Mouse (Mus musculus) intestine, embryonic 16.5 days (tissue): ENCODE measurements around the gene Fkbp6. TPM values are rescaled to one million over a fixed set of nuclear protein-coding genes. Genes with fewer than 3 reads are reported as not detected.
A peak's percentile ranks its signal among the peaks of the same experiment; 100 is the strongest.

ENCODE experiments used
- ATAC-seq: fragments of 200-750 bp; cut with Nextera tagmentation; 2 replicates; pipeline ENCODE4 v1.8.0; 2017; ENCODE audit warnings: moderate TSS enrichment, moderate library complexity
- H3K27ac ChIP-seq: fragments of 300-500 bp; sonication (generic); 2 replicates; pipeline ENCODE4 v1.5.1; 2014; ENCODE audit warnings: mild to moderate bottlenecking, low read length
- H3K27me3 ChIP-seq: fragments of 300-500 bp; sonication (generic); replicated peaks from 2 replicates; pipeline ENCODE4 v1.6.1; 2014; ENCODE audit warnings: low read length, control low read depth, mixed read lengths; ENCODE audit not compliant: control insufficient read depth, insufficient read depth
- H3K36me3 ChIP-seq: fragments of 300-500 bp; sonication (generic); 2 replicates; pipeline ENCODE4 v1.6.1; 2014; ENCODE audit warnings: low read length, control low read depth; ENCODE audit not compliant: control insufficient read depth, insufficient read depth
- H3K4me1 ChIP-seq: fragments of 300-500 bp; sonication (generic); 2 replicates; pipeline ENCODE4 v1.6.1; 2014; ENCODE audit warnings: low read length, control low read depth, mixed read lengths; ENCODE audit not compliant: control insufficient read depth, insufficient read depth
- H3K4me2 ChIP-seq: fragments of 300-500 bp; sonication (generic); 2 replicates; pipeline ENCODE4 v1.6.1; 2014; ENCODE audit warnings: low read depth, low read length, control low read depth
- H3K4me3 ChIP-seq: fragments of 300-500 bp; sonication (generic); 2 replicates; pipeline ENCODE4 v1.5.1; 2014; ENCODE audit warnings: mild to moderate bottlenecking, low read length
- H3K9ac ChIP-seq: fragments of 300-500 bp; sonication (generic); 2 replicates; pipeline ENCODE4 v1.6.1; 2014; ENCODE audit warnings: low read depth, low read length
- H3K9me3 ChIP-seq: fragments of 300-500 bp; sonication (generic); 2 replicates; pipeline ENCODE4 v1.6.1; 2016; ENCODE audit warnings: low read length, control low read depth; ENCODE audit not compliant: control insufficient read depth
- WGBS: fragments of 180-500 bp; shearing (Covaris S2); extraction: QIAGEN DNeasy Blood & Tissue Kit; methylation state at CpG from one replicate; pipeline ENCODE4 v1.1.7; 2014; 5-methylcytosine and 5-hydroxymethylcytosine counted together
- polyA plus RNA-seq: library from polyadenylated mRNA; unstranded; fragments of >200 nt; fragmentation: Nextera tagmentation; extraction: Ambion mirVana; gene quantifications from 2 replicates; pipeline ENCODE4 v1.2.1, GENCODE M21; 2015

Fkbp6 gene
- polyA plus RNA-seq, 1 experiment from 2014 or later = 0.48 TPM

DNA sequence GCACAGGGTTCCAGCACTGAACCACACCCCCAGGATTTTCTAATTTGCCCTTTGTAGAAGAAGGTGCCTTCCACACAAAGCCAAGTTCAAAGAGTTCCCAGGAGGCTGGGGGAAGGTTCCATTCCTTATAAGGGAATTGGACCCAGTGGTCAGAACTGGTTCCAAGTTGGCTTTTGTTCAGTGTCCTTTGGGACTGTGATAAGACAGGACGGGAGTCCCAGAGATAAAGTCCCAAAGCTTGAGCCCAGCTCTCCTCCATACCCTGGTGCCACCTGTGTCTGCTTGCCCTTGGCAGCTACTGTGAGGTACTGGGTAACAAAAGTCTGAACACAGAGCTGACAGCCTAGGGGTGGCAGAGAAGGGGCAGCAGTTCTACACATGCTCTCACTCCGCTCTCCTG is 9.9 kb upstream of the Fkbp6 start:
- no peak overlapping the region for H3K27ac ChIP-seq
- ATAC-seq = no peak
- no peaks in the 10 kb centered on the region for H3K27me3 ChIP-seq
- H3K9me3 ChIP-seq = no peaks in the 10 kb centered on the region
- H3K36me3 ChIP-seq = no peaks in the 10 kb centered on the region
- H3K4me3 ChIP-seq = no peak overlapping the region
- no peaks in the 10 kb centered on the region for H3K4me1 ChIP-seq
- no peak overlapping the region for H3K9ac ChIP-seq
- no peak overlapping the region for H3K4me2 ChIP-seq
- WGBS = 78% methylated on average over 2 of the region's 2 CpGs

DNA sequence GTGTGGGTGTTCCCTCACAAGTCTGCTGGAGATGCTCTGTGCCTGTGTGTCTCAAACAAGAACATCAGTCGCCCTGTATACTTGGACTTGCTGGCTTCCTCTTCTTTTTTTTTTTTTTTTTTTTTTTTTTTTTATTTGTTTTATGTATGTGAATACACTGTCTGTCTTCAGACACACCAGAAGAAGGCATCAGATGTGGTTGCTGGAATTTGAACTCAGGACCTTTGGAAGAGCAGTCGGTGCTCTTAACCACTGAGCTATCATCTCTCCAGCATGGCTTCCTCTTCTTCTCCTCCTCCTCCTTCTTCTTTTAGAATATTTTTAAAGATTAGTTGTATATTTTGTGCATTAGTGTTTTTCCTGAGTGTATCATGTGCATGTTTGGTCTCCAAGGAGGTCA is 7.7 kb upstream of the Fkbp6 start:
- no peak overlapping the region for H3K27ac ChIP-seq
- no peak overlapping the region for H3K4me2 ChIP-seq
- H3K36me3 ChIP-seq = no peaks in the 10 kb centered on the region
- H3K9ac ChIP-seq = no peak overlapping the region
- no peaks in the 10 kb centered on the region for H3K27me3 ChIP-seq
- ATAC-seq = no peak
- 87% methylated on average over 2 of the region's 2 CpGs for WGBS
- H3K4me3 ChIP-seq = no peak overlapping the region
- no peaks in the 10 kb centered on the region for H3K9me3 ChIP-seq
- H3K4me1 ChIP-seq = no peaks in the 10 kb centered on the region

DNA sequence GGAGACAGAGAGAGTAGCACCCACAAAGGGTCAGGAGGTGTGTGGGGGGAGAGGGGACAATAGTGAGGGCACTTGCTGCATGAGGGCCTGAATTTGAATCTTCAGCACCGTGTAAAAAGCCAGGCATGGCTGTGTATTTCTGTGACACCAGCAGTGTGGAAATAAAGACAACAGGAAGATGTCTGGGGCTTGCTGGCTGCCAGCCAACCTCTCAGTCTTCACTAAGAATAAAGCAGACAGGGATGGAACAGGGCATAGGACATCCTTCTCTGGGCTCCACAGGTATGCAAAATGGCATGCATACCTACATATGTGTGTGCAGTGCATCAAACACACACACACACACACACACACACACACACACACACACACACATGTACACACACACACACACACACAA is 6.2 kb upstream of the Fkbp6 start:
- H3K4me1 ChIP-seq = no peaks in the 10 kb centered on the region
- H3K27ac ChIP-seq = no peak overlapping the region
- no peak overlapping the region for H3K4me3 ChIP-seq
- no peak overlapping the region for H3K9ac ChIP-seq
- no peaks in the 10 kb centered on the region for H3K36me3 ChIP-seq
- 33% methylated on average over 1 of the region's 1 CpGs for WGBS
- H3K4me2 ChIP-seq = no peak overlapping the region
- H3K9me3 ChIP-seq = no peaks in the 10 kb centered on the region
- H3K27me3 ChIP-seq = no peaks in the 10 kb centered on the region
- no peak for ATAC-seq

DNA sequence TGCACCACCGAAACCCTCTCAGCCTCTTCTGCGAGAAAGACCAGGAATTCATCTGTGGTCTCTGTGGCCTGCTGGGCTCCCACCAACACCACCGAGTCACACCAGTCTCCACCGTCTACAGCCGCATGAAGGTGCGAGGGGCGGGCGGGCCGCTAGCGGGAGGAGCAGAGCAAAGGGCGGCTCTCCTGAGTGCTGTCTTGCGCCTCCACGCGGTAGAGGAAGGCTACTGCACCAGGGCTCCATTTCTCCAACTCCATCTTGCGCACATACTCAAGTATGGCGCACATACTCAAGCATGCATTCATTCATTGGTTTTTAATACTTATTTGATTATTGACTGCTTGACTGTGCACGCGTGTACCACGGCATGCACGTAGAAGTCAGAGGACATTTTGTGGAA is 3.7 kb upstream of the Fkbp6 start:
- no peak overlapping the region for H3K4me3 ChIP-seq
- H3K9me3 ChIP-seq = peaks cover 6% of the 10 kb centered on the region; the same call in 1 of the 2 replicates
- H3K36me3 ChIP-seq = no peaks in the 10 kb centered on the region
- 18% methylated on average over 20 of the region's 20 CpGs for WGBS
- ATAC-seq = no peak
- no peak overlapping the region for H3K27ac ChIP-seq
- H3K9ac ChIP-seq = no peak overlapping the region
- H3K27me3 ChIP-seq = no peaks in the 10 kb centered on the region
- no peak overlapping the region for H3K4me2 ChIP-seq
- no peaks in the 10 kb centered on the region for H3K4me1 ChIP-seq

DNA sequence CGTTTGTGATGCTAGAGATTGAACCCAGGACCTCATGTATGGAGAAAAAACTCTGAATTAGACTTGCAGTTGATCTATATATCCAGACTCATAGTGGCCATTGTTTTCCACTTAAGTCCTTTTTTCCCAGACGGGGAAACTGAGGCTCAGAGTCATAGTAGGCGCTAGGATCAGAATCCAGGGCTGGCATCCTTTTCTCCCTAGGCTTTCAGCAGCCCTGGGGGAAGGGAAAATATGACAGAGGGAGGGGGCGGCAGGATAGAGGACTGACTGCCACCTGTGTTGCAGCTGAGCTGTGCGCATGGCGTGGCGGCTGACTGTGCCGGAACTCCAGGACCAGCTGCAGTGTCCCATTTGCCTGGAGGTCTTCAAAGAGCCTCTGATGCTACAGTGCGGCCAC is 3.2 kb upstream of the Fkbp6 start, which contains the start of gene Trim50:
Gene Trim50 (plus strand): TSS at position 301 of the 400 bp plus-strand sequence.
- 64% methylated on average over 9 of the region's 9 CpGs for WGBS
- ATAC-seq = no peak
- Histone ChIP-seq H3K27ac (no peak within 1 kb of the TSS), H3K9ac (no peak within 1 kb of the TSS), H3K9me3 (peaks cover 6% of the 10 kb centered on the region; the same call in 1 of the 2 replicates), H3K4me3 (no peak within 1 kb of the TSS), H3K4me2 (no peak within 1 kb of the TSS), H3K36me3 (no peaks in the 10 kb centered on the region), H3K27me3 (no peaks in the 10 kb centered on the region), H3K4me1 (no peaks in the 10 kb centered on the region)

DNA sequence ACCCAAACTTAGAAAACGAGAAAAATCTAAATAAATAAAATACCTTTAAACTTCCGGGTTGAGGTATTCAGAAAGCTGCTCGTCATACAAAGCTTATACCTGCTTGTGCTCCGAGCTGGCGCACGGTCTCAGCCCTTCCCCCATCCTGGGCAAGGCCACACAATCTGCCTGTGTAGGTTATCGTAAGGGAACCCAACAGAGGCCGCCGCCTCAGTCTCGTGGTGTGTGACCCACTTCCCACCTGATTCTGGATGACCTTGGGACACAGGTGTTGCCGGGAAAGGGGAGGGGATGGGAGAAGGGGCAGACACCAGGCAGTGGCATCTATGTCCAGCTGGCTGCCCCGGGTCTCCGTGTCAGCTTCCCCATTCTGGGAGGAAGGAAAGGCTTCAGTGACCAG is 1.8 kb upstream of the Fkbp6 start:
- H3K27ac ChIP-seq = no peak overlapping the region
- H3K4me1 ChIP-seq = no peaks in the 10 kb centered on the region
- no peaks in the 10 kb centered on the region for H3K27me3 ChIP-seq
- no peaks in the 10 kb centered on the region for H3K36me3 ChIP-seq
- H3K4me2 ChIP-seq = no peak overlapping the region
- peaks cover 6% of the 10 kb centered on the region; the same call in 1 of the 2 replicates for H3K9me3 ChIP-seq
- H3K9ac ChIP-seq = no peak overlapping the region
- WGBS = 77% methylated on average over 13 of the region's 13 CpGs
- H3K4me3 ChIP-seq = no peak overlapping the region
- ATAC-seq = peak; percentile 53; the same call in 1 of the 2 replicates

DNA sequence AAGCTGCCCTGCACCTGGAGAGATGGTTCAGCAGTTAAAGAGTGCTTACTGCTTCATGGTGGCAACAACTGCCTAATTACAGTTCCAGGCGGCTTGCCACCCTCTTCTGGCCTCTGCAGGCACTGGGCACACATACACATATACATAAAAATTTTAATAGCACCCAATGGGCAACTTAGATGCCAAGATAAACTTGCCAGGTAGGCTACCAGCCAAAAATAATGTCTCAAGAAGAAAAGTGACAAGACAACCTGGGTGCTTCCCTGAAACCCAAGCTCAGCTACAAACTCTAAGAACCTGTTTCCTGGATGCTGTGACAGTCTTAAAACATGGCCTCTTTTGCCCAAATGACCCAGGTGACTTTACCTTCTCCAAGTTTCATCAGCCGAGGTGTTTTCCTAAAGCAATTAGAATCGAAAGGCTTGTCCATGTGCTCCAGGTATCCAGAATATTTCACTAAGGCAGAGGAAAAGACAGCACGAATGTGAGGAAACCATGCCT is 2.3 kb downstream of the Fkbp6 start:
- ATAC-seq = no peak
- Histone ChIP-seq H3K4me1 (no peaks in the 10 kb centered on the region), H3K36me3 (no peaks in the 10 kb centered on the region), H3K9ac (no peak overlapping the region), H3K27ac (no peak overlapping the region), H3K4me2 (no peak overlapping the region), H3K9me3 (peaks cover 6% of the 10 kb centered on the region; the same call in 1 of the 2 replicates), H3K27me3 (no peaks in the 10 kb centered on the region), H3K4me3 (no peak overlapping the region)
- 61% methylated on average over 4 of the region's 4 CpGs for WGBS

DNA sequence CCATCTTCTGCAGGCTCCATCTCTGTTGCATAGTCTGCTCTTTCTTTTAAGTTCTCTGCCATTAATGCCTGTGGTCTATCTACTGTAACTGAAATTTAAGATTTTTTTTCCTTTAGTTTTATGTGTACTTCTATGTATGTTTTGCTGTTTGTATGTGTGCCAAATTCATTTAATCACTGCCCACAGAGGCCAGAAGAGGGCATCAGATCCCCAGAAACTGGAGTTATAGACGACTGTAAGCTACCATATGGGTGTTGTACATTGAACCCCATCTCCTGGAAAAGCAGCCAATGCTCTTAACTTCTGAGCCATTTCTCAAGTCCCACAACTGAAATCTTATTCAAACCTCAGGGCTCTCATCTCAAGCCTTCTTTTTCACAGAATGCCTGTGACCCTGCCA is 3.4 kb downstream of the Fkbp6 start:
- H3K27ac ChIP-seq = no peak overlapping the region
- WGBS = 21% methylated on average over 1 of the region's 1 CpGs
- H3K4me2 ChIP-seq = no peak overlapping the region
- no peak overlapping the region for H3K4me3 ChIP-seq
- ATAC-seq = no peak
- H3K36me3 ChIP-seq = no peaks in the 10 kb centered on the region
- H3K27me3 ChIP-seq = no peaks in the 10 kb centered on the region
- no peaks in the 10 kb centered on the region for H3K4me1 ChIP-seq
- no peak overlapping the region for H3K9ac ChIP-seq
- H3K9me3 ChIP-seq = peaks cover 6% of the 10 kb centered on the region; the same call in 1 of the 2 replicates

DNA sequence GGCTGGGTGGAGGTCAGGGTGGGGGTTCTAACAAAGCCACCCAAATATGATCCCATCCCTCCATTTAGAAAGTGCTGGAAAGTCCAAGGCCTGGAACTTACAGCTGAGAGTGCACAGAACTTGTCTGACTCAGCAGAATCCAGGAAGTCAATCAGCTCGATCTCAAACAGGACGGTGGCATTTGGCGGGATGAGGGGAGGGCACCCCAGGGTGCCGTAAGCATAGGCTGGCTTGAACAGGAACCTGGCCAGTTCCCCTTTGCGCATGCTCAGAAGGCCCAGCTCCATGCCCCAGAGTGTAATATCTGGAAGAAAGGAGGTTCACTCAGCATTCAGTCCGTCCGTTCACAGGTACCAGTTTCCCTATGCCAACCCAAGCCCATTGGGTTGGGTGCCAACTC is 3.9 kb downstream of the Fkbp6 start:
- Histone ChIP-seq H3K27me3 (no peaks in the 10 kb centered on the region), H3K4me3 (no peak overlapping the region), H3K36me3 (no peaks in the 10 kb centered on the region), H3K4me1 (no peaks in the 10 kb centered on the region), H3K27ac (no peak overlapping the region), H3K9me3 (peaks cover 6% of the 10 kb centered on the region; the same call in 1 of the 2 replicates), H3K9ac (no peak overlapping the region), H3K4me2 (no peak overlapping the region)
- 75% methylated on average over 7 of the region's 7 CpGs for WGBS
- ATAC-seq = no peak

DNA sequence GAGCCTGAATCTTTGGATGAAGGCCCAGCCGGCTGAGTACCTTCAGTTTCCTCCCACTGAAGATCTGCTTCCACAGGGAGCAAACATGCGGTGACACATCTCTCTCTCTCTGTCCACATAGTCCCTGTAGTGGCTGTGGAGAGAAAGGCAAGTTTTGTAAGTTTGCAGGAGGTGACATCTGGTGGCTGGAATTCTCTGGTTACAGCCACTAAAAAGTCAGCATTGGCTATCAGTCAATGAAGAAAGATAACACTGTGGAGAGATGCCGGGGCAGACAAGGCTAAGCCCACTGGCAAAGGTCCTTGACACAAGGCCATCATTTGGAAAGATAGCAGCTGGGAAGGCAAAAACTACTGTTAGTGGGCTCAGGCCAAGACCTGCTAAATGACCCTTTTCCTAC is 12.3 kb downstream of the Fkbp6 start:
- Histone ChIP-seq H3K36me3 (no peaks in the 10 kb centered on the region), H3K4me1 (no peaks in the 10 kb centered on the region), H3K27me3 (no peaks in the 10 kb centered on the region), H3K9ac (no peak overlapping the region), H3K4me3 (no peak overlapping the region), H3K9me3 (no peaks in the 10 kb centered on the region), H3K27ac (no peak overlapping the region), H3K4me2 (no peak overlapping the region)
- no peak for ATAC-seq
- 45% methylated on average over 3 of the region's 3 CpGs for WGBS
